Mouse (Mus musculus): ENCODE measurements around the gene Klhdc8a. TPM values are rescaled to one million over a fixed set of nuclear protein-coding genes. Genes with fewer than 3 reads are reported as not detected.

Gene Klhdc8a
- total RNA-seq, 2 experiments from 2014 or later = 14.3 to 19.1 TPM

Other genes with a start within 250 kb of the Klhdc8a start
- gene Mfsd4a, start 230.6 kb upstream of the Klhdc8a start, total RNA-seq (2021) = 1 to 10 TPM; 1.4 to 2.3 TPM
- gene Cdk18, start 158.9 kb upstream of the Klhdc8a start, total RNA-seq (2021) = 10 to 100 TPM; 16.5 to 17.9 TPM
- not detected for gene Lemd1, start 107.2 kb upstream of the Klhdc8a start, total RNA-seq (2021)
- not detected for gene AC124108.1, start 107.2 kb upstream of the Klhdc8a start, total RNA-seq (2021)
- gene Gm10188, start 68.9 kb upstream of the Klhdc8a start, total RNA-seq (2021) = not detected
- 1 to 10 TPM; 3.7 to 3.8 TPM for gene Nuak2, start 17.5 kb downstream of the Klhdc8a start, total RNA-seq (2021)
- 10 to 100 TPM; 18.2 to 19.7 TPM for gene Tmcc2, start 92.7 kb downstream of the Klhdc8a start, total RNA-seq (2021)
- gene Dstyk, start 118.9 kb downstream of the Klhdc8a start, total RNA-seq (2021) = 10 to 100 TPM; 16.6 to 17.0 TPM
- 10 to 100 TPM; 19.2 to 22.0 TPM for gene Rbbp5, start 178.7 kb downstream of the Klhdc8a start, total RNA-seq (2021)
- gene Tmem81, start 207.6 kb downstream of the Klhdc8a start, total RNA-seq (2021) = 1 to 10 TPM; 1.4 to 1.5 TPM
- 1 to 10 TPM; 2.8 to 4.1 TPM for gene Cntn2, start 244.6 kb downstream of the Klhdc8a start, total RNA-seq (2021)

Measured in heart, postnatal 36 days (tissue).